Comparison of ENCODE assay signal across 12 mouse cellular contexts in the genomic region with DNA sequence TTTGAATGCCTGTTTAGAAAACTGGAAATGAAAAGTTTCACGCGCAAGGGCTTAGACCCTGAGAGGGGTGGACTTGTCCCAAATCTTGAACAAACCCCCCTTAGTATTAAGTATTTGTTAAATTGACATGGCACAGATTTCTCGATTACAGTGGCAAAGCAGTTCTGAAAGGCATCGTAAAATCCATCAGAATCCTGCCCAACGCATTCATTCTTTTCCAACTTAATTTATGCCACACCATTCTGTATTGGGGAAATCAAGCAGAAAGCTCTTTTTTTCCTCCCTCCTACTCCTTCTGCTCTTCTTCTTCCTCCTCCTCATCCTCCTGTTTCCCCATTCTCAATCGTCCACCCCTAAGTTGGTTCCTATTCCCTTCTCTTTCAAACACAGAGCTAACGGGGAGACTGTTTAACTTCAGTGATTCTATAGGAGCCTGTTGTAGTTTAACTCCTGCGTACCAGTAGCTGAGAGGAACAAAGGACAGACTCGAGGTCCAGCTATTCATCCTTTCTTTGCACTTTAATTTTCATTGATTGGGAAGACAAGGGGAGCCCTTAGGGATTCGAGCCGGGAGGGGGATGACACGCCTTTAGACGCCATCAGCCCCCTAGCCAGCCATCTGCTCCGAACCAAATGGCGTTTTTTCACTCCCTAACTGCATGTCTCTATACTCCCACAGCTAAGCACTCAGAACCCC. TPM values are rescaled to one million over a fixed set of nuclear protein-coding genes. Genes with fewer than 3 reads are reported as not detected.
DNase-seq lines count a peak whose midpoint lies in the region; ATAC-seq lines count a peak whose summit lies in the region.
"Had no signal": no experiment of that assay in that cellular context is flagged by ENCODE, and none has a peak within 500 bp of the region (broad histone marks: within the 10 kb centered on the region; RNA-seq: fewer than 3 reads in every experiment).

No protein-coding gene starts in this region.

- ATAC-seq in kidney, embryonic 15.5 days (replicated peaks; ENCODE audit: low FRiP score) = no peak
- ATAC-seq in forebrain, embryonic 15.5 days (replicated peaks) = no peak
- no peak for ATAC-seq in neural tube, embryonic 14.5 days (ENCODE audit: low read depth)
- ATAC-seq: intestine, postnatal 0 days had no signal

- WGBS in kidney, embryonic 15.5 days = 12% methylated on average over 15 of the region's 15 CpGs
- WGBS in forebrain, embryonic 15.5 days = 3% methylated on average over 15 of the region's 15 CpGs
- 2% methylated on average over 15 of the region's 15 CpGs for WGBS in neural tube, embryonic 14.5 days

- no peak for DNase-seq in kidney, postnatal 10 days
- peak; percentile 75 for DNase-seq in mesoderm, embryonic 11.5 days (ENCODE audit: low read depth, low spot score)
- DNase-seq in ovary, adult 18-20 months (ENCODE audit: low spot score) = no peak
- no peak for DNase-seq in heart, postnatal 14 days
- DNase-seq in layer of hippocampus, postnatal 25 days (ENCODE audit: extremely low spot score in 1 of 2, low spot score in 1 of 2) = no peak
- DNase-seq: thymus, postnatal 36 days had no signal

- H3K4me1 ChIP-seq in kidney, embryonic 15.5 days = peaks cover 73% of the 10 kb centered on the region
- H3K4me1 ChIP-seq in forebrain, embryonic 15.5 days = peaks cover 74% of the 10 kb centered on the region
- H3K4me1 ChIP-seq in neural tube, embryonic 14.5 days (ENCODE audit: control insufficient read depth, insufficient read depth, low read length) = peaks cover 33% of the 10 kb centered on the region

- H3K4me3 ChIP-seq in kidney, embryonic 15.5 days (replicated peaks) = no peak overlapping the region
- H3K4me3 ChIP-seq in forebrain, embryonic 15.5 days = peak overlapping the region; percentile 13; the same call in 1 of the 2 replicates
- no peak overlapping the region for H3K4me3 ChIP-seq in neural tube, embryonic 14.5 days (ENCODE audit: low read depth, low read length)
- H3K4me3 ChIP-seq: embryonic facial prominence, embryonic 13.5 days had no signal

- peaks cover 84% of the 10 kb centered on the region for H3K27me3 ChIP-seq in kidney, embryonic 15.5 days
- no peaks in the 10 kb centered on the region for H3K27me3 ChIP-seq in forebrain, embryonic 15.5 days
- H3K27me3 ChIP-seq in neural tube, embryonic 14.5 days (ENCODE audit: control insufficient read depth, insufficient read depth, low read length) = no peaks in the 10 kb centered on the region

- H3K36me3 ChIP-seq in kidney, embryonic 15.5 days = no peaks in the 10 kb centered on the region
- no peaks in the 10 kb centered on the region for H3K36me3 ChIP-seq in forebrain, embryonic 15.5 days
- no peaks in the 10 kb centered on the region for H3K36me3 ChIP-seq in neural tube, embryonic 14.5 days (ENCODE audit: control insufficient read depth, insufficient read depth, low read length)
- H3K36me3 ChIP-seq: embryonic facial prominence, embryonic 13.5 days had no signal

- 0 out of 2 replicates have a peak overlapping the region, but pooled peaks have one; percentile 18 for H3K27ac ChIP-seq in kidney, embryonic 15.5 days
- peak overlapping the region; percentile 96 for H3K27ac ChIP-seq in forebrain, embryonic 15.5 days (replicated peaks)
- H3K27ac ChIP-seq in neural tube, embryonic 14.5 days (ENCODE audit: low read depth, low read length) = no peak overlapping the region; the same call in 1 of the 2 replicates
- H3K27ac ChIP-seq: embryonic facial prominence, embryonic 13.5 days had no signal

- H3K9ac ChIP-seq in kidney, embryonic 15.5 days = no peak overlapping the region
- H3K9ac ChIP-seq in forebrain, embryonic 15.5 days (replicated peaks) = no peak overlapping the region; the same call in 1 of the 2 replicates
- no peak overlapping the region for H3K9ac ChIP-seq in neural tube, embryonic 14.5 days (replicated peaks; ENCODE audit: low read depth, low read length)
- H3K9ac ChIP-seq: embryonic facial prominence, embryonic 13.5 days had no signal

- H3K9me3 ChIP-seq in kidney, embryonic 15.5 days (replicated peaks) = no peaks in the 10 kb centered on the region
- no peaks in the 10 kb centered on the region for H3K9me3 ChIP-seq in forebrain, embryonic 15.5 days
- no peaks in the 10 kb centered on the region for H3K9me3 ChIP-seq in neural tube, embryonic 14.5 days (ENCODE audit: control insufficient read depth, low read length)
- H3K9me3 ChIP-seq: embryonic facial prominence, embryonic 13.5 days had no signal

- peak overlapping the region; percentile 19 for H3K4me2 ChIP-seq in kidney, embryonic 15.5 days
- peak overlapping the region; percentile 66 for H3K4me2 ChIP-seq in forebrain, embryonic 15.5 days (replicated peaks)
- H3K4me2 ChIP-seq in neural tube, embryonic 14.5 days (ENCODE audit: low read depth, low read length) = 0 out of 2 replicates have a peak overlapping the region, but pooled peaks have one; percentile 2

- intact Hi-C loops in heart, postnatal 14 days (cut with DNase I) = loop anchor here (1.0 to 5.0 kb wide), 5 partner anchors 89 to 312 kb away; no protein-coding TSS in a partner anchor

RNA-seq across cellular contexts. Expression of gene Dll1, which starts 1.9 kb away (rescaled TPM):
- polyA plus RNA-seq in kidney, embryonic 15.5 days (2015; fragmentation: Nextera tagmentation; extraction: Ambion mirVana) = 30.9 and 32.0 TPM in 2 replicates
- 34.6 and 35.9 TPM in 2 replicates for polyA plus RNA-seq in forebrain, embryonic 15.5 days (2015; fragmentation: Nextera tagmentation; extraction: Ambion mirVana)
- 15.1 and 18.8 TPM in 2 replicates for polyA plus RNA-seq in neural tube, embryonic 14.5 days (2014; fragmentation: Nextera tagmentation; extraction: Ambion mirVana)
- total RNA-seq in heart, postnatal 14 days (2021) = 1 to 10 TPM; 7.9 to 9.0 TPM
- 10 to 100 TPM; 11.6 to 12.8 TPM for total RNA-seq in layer of hippocampus, postnatal 25 days (2021)
- total RNA-seq: megakaryocyte progenitor cell, adult 5-6 weeks had no signal

RNA-seq across cellular contexts. Expression of gene Fam120b, which starts 17.4 kb away (rescaled TPM):
- polyA plus RNA-seq in kidney, embryonic 15.5 days (2015; fragmentation: Nextera tagmentation; extraction: Ambion mirVana) = 28.1 and 28.7 TPM in 2 replicates
- polyA plus RNA-seq in forebrain, embryonic 15.5 days (2015; fragmentation: Nextera tagmentation; extraction: Ambion mirVana) = 47.8 and 48.6 TPM in 2 replicates
- 50.7 and 51.0 TPM in 2 replicates for polyA plus RNA-seq in neural tube, embryonic 14.5 days (2014; fragmentation: Nextera tagmentation; extraction: Ambion mirVana)
- total RNA-seq in heart, postnatal 14 days (2021) = 10 to 100 TPM; 10.9 to 11.2 TPM
- 10 to 100 TPM; 42.3 to 45.1 TPM for total RNA-seq in layer of hippocampus, postnatal 25 days (2021)

Comparison
In these comparisons a context has a peak if more than half of its experiments do, and no peak if none do; other contexts are left out.
1. H3K4me2 ChIP-seq: peak in every context shown above with its lines; median percentile 66 in forebrain, embryonic 15.5 days; 19 in kidney, embryonic 15.5 days; 2 in neural tube, embryonic 14.5 days.